Mouse (Mus musculus) duodenum, adult 2 months (tissue): ENCODE data around the gene Wdr90. TPM values are rescaled to one million over a fixed set of nuclear protein-coding genes. Genes with fewer than 3 reads are reported as not detected.

Source experiments
- polyA plus RNA-seq: library from polyadenylated mRNA; depleted of rRNA; stranded (reverse); fragments of >200 nt; gene quantifications from 2 replicates; pipeline ENCODE4 v1.2.3, GENCODE M21; 2012; ENCODE audit warnings: low replicate concordance; rRNA removed

Wdr90 gene
- 9.5 and 30.5 TPM in 2 replicates for polyA plus RNA-seq

GRCm38 (mm10) chr17:25860832-25861703 lies at the start of gene Wdr90:
Wdr90 (minus strand) TSS chr17:25861501.

GRCm38 (mm10) chr17:25880196-25880910 lies 19.1 kb upstream of the Wdr90 start, which contains the start of gene Wfikkn1:
Wfikkn1 (minus strand) TSS chr17:25880858.

GRCm38 (mm10) chr17:25874721-25875170 lies 13.4 kb upstream of the Wdr90 start, which contains the start of gene Mettl26:
Mettl26 (plus strand) TSS chr17:25875074.

GRCm38 (mm10) chr17:25868601-25869191 lies 7.4 kb upstream of the Wdr90 start, which contains the start of gene Mcrip2:
Mcrip2 (minus strand) TSS chr17:25868764.

GRCm38 (mm10) chr17:25844396-25844901 lies 16.9 kb downstream of the Wdr90 start, which contains the start of gene Rhot2:
Rhot2 (minus strand) TSS chr17:25844851.

GRCm38 (mm10) chr17:25841117-25841880 lies 20.0 kb downstream of the Wdr90 start, which contains the start of gene Gm20683:
Gm20683 (minus strand) TSS chr17:25841763.

GRCm38 (mm10) chr17:25837076-25837410 lies 24.3 kb downstream of the Wdr90 start, which contains the start of gene Rhbdl1:
Rhbdl1 (minus strand) TSS chr17:25837295.

GRCm38 (mm10) chr17:25833291-25833663 lies 28.0 kb downstream of the Wdr90 start, which contains the start of gene Stub1:
Stub1 (minus strand) TSS chr17:25833404.

GRCm38 (mm10) chr17:25828712-25829557 lies 32.4 kb downstream of the Wdr90 start, which contains the start of gene Jmjd8:
Jmjd8 (plus strand) TSS chr17:25828867.

GRCm38 (mm10) chr17:25823452-25823851 lies 37.8 kb downstream of the Wdr90 start, which contains the start of gene Wdr24:
Wdr24 (plus strand) TSS chr17:25823627.

GRCm38 (mm10) chr17:25808789-25809605 lies 52.3 kb downstream of the Wdr90 start, which contains the start of gene Fbxl16:
Fbxl16 (plus strand) TSS chr17:25809085.

GRCm38 (mm10) chr17:25796951-25797369 lies 64.3 kb downstream of the Wdr90 start, which contains the start of gene Metrn:
Metrn (minus strand) TSS chr17:25797136.

GRCm38 (mm10) chr17:25795609-25796092 lies 65.7 kb downstream of the Wdr90 start, which contains the start of gene AC134908.4:
AC134908.4 (minus strand) TSS chr17:25795659.

Other genes starting within 250 kb of the Wdr90 start
- gene Gng13, start 144.3 kb downstream of the Wdr90 start, polyA plus RNA-seq = 0.23 TPM in 1 of 2 replicates, not detected in the other
- gene Chtf18, start 134.1 kb downstream of the Wdr90 start, polyA plus RNA-seq = 10.7 and 13.7 TPM in 2 replicates
- gene Rpusd1, start 133.8 kb downstream of the Wdr90 start, polyA plus RNA-seq = 23.9 and 28.5 TPM in 2 replicates
- 0.27 and 0.29 TPM in 2 replicates for gene Mslnl, start 125.5 kb downstream of the Wdr90 start, polyA plus RNA-seq
- gene Msln, start 107.1 kb downstream of the Wdr90 start, polyA plus RNA-seq = 2.2 and 3.4 TPM in 2 replicates
- 11.9 and 15.5 TPM in 2 replicates for gene Narfl, start 87.7 kb downstream of the Wdr90 start, polyA plus RNA-seq
- gene Haghl, start 75.8 kb downstream of the Wdr90 start, polyA plus RNA-seq = 26.8 and 27.4 TPM in 2 replicates
- gene Ccdc78, start 74.9 kb downstream of the Wdr90 start, polyA plus RNA-seq = 0.06 TPM in 1 of 2 replicates, not detected in the other
- 94.1 and 137 TPM in 2 replicates for gene Fam173a, start 68.6 kb downstream of the Wdr90 start, polyA plus RNA-seq
- not detected in 2 replicates for gene AC134908.4, start 65.8 kb downstream of the Wdr90 start, polyA plus RNA-seq
- 29.1 and 38.2 TPM in 2 replicates for gene Metrn, start 64.4 kb downstream of the Wdr90 start, polyA plus RNA-seq
- gene Fbxl16, start 52.4 kb downstream of the Wdr90 start, polyA plus RNA-seq = 2.5 and 4.1 TPM in 2 replicates
- 27.2 and 27.4 TPM in 2 replicates for gene Wdr24, start 37.9 kb downstream of the Wdr90 start, polyA plus RNA-seq
- 43.0 and 55.8 TPM in 2 replicates for gene Jmjd8, start 32.6 kb downstream of the Wdr90 start, polyA plus RNA-seq
- 105 and 167 TPM in 2 replicates for gene Stub1, start 28.1 kb downstream of the Wdr90 start, polyA plus RNA-seq
- gene Rhbdl1, start 24.2 kb downstream of the Wdr90 start, polyA plus RNA-seq = 6.5 and 12.9 TPM in 2 replicates
- 68.5 and 82.6 TPM in 2 replicates for gene Gm20683, start 19.7 kb downstream of the Wdr90 start, polyA plus RNA-seq
- gene Rhot2, start 16.6 kb downstream of the Wdr90 start, polyA plus RNA-seq = 122 and 144 TPM in 2 replicates
- gene Mcrip2, start 7.3 kb upstream of the Wdr90 start, polyA plus RNA-seq = 135 and 209 TPM in 2 replicates
- 162 and 249 TPM in 2 replicates for gene Mettl26, start 13.6 kb upstream of the Wdr90 start, polyA plus RNA-seq
- gene Wfikkn1, start 19.4 kb upstream of the Wdr90 start, polyA plus RNA-seq = 1.3 and 1.9 TPM in 2 replicates
- 38.2 and 46.0 TPM in 2 replicates for gene Rab40c, start 58.2 kb upstream of the Wdr90 start, polyA plus RNA-seq
- gene Pigq, start 83.4 kb upstream of the Wdr90 start, polyA plus RNA-seq = 69.2 and 87.1 TPM in 2 replicates
- not detected in 2 replicates for gene Nhlrc4, start 83.5 kb upstream of the Wdr90 start, polyA plus RNA-seq
- not detected in 2 replicates for gene A930017K11Rik, start 91.1 kb upstream of the Wdr90 start, polyA plus RNA-seq
- 74.2 and 92.9 TPM in 2 replicates for gene Capn15, start 124.3 kb upstream of the Wdr90 start, polyA plus RNA-seq
- gene Rab11fip3, start 208.1 kb upstream of the Wdr90 start, polyA plus RNA-seq = 46.4 and 91.6 TPM in 2 replicates
- gene Decr2, start 228.8 kb upstream of the Wdr90 start, polyA plus RNA-seq = 15.3 and 18.5 TPM in 2 replicates
- 12.7 and 15.1 TPM in 2 replicates for gene Nme4, start 234.1 kb upstream of the Wdr90 start, polyA plus RNA-seq